Mouse (Mus musculus): ENCODE measurements around the gene Tnfrsf14. TPM values are rescaled to one million over a fixed set of nuclear protein-coding genes. Genes with fewer than 3 reads are reported as not detected.

Gene Tnfrsf14
- polyA plus RNA-seq, 1 experiment from 2014 or later = 0.14 TPM

GRCm38 (mm10) chr4:154887593-154888250, 40.6 kb downstream of the Tnfrsf14 start:
- Histone ChIP-seq H3K4me2 (no peak overlapping the region), H3K4me3 (no peak overlapping the region), H3K9me3 (replicated peaks) (no peaks in the 10 kb centered on the region), H3K36me3 (ENCODE audit: poor library complexity, severe bottlenecking) (no peaks in the 10 kb centered on the region), H3K9ac (no peak overlapping the region), H3K4me1 (no peaks in the 10 kb centered on the region), H3K27ac (no peak overlapping the region), H3K27me3 (0 out of 2 replicates have a peak, but pooled peaks cover 13% of the 10 kb centered on the region)
- no peak for ATAC-seq
- 85% methylated on average over 15 of the region's 15 CpGs for WGBS

DNA sequence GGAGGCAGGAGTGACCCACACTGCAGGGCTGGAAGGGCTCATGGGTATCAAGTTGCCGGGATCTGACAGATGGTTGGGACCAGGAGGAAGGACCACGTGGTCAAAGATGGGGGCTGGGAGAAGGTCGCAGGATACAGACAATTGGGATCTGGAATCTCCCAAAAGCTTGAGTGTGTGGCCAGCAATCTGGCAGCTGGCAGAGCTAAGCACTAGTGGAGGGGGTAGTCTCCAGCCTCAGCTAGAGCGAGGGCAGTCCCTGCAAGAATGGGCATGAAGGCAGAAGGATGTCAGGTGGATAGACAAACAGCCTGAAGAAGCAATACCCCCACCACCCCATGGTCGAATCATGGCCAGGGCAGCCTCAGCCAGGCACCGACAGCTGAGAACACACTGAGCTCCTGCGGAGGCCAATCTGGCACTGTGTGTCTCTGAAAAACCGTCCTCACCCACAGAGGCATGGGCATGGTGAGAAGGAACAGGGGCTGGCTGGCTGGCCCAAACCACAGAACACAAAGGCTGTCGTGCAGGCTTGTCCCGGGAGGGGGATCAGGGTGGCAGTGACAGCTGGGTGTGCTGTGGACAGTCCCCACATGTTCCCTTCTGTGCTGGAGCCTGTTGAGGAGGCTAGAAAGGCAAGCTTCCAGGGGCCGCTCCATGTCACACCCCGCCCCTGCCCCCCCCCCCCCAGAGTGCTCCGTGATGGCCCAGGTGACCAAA, 41.3 kb downstream of the Tnfrsf14 start:
- no peaks in the 10 kb centered on the region for H3K9me3 ChIP-seq (replicated peaks)
- no peak overlapping the region for H3K4me3 ChIP-seq
- WGBS = 75% methylated on average over 13 of the region's 13 CpGs
- no peaks in the 10 kb centered on the region for H3K4me1 ChIP-seq
- 0 out of 2 replicates have a peak, but pooled peaks cover 13% of the 10 kb centered on the region for H3K27me3 ChIP-seq
- no peak overlapping the region for H3K9ac ChIP-seq
- ATAC-seq = no peak
- H3K36me3 ChIP-seq (ENCODE audit: poor library complexity, severe bottlenecking) = no peaks in the 10 kb centered on the region
- no peak overlapping the region for H3K4me2 ChIP-seq
- no peak overlapping the region for H3K27ac ChIP-seq

DNA sequence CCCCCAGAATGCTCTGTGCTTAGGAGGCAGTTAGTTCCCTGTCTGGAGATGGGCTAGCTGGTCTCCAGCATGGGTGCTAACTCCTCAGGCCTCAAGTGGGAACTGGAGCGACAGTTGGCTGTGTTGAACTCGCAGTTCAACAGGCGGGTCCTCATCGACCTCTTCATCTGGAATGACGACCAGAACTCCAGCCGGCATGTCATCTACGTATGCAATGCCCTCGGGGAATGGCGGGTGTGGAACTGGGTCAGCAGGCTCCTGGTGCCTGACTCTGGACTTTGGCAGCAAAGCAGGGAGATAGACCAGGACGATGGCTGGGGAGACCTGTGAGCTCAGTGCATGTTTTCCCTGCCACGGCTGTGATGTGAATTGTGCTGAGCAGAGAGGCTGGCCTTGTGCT, 42.9 kb downstream of the Tnfrsf14 start:
- WGBS = 86% methylated on average over 11 of the region's 11 CpGs
- no peak overlapping the region for H3K9ac ChIP-seq
- H3K9me3 ChIP-seq (replicated peaks) = no peaks in the 10 kb centered on the region
- H3K4me2 ChIP-seq = no peak overlapping the region
- no peak overlapping the region for H3K27ac ChIP-seq
- H3K36me3 ChIP-seq (ENCODE audit: poor library complexity, severe bottlenecking) = no peaks in the 10 kb centered on the region
- peaks cover 7% of the 10 kb centered on the region; the same call in 1 of the 2 replicates for H3K27me3 ChIP-seq
- no peak for ATAC-seq
- no peak overlapping the region for H3K4me3 ChIP-seq
- H3K4me1 ChIP-seq = no peaks in the 10 kb centered on the region

GRCm38 (mm10) chr4:154882014-154882659, 46.2 kb downstream of the Tnfrsf14 start:
- Histone ChIP-seq H3K27ac (no peak overlapping the region), H3K9ac (no peak overlapping the region), H3K27me3 (peaks cover 7% of the 10 kb centered on the region; the same call in 1 of the 2 replicates), H3K4me2 (no peak overlapping the region), H3K36me3 (ENCODE audit: poor library complexity, severe bottlenecking) (no peaks in the 10 kb centered on the region), H3K4me1 (peaks cover 10% of the 10 kb centered on the region), H3K4me3 (no peak overlapping the region), H3K9me3 (replicated peaks) (no peaks in the 10 kb centered on the region)
- ATAC-seq = no peak
- WGBS = 43% methylated on average over 14 of the region's 14 CpGs

DNA sequence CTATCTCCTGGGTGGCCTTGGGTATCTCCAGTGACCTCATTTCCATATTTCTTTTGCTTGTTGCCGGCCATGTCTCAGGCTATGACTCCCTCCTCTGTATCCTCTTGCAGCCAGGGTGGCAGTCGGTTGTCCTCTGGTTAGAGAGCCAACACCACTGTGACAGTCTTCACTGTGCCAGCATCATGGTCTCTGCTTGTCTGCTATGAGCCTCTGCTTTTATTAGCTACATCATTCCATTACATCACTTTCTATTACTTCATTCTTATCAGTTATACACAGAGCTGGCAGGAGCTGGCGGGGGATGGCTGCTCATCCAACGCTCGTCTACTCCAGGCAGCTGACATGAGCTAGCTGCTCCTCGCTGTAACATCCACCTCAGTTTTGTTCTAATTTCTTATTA, 47.6 kb downstream of the Tnfrsf14 start:
- H3K9ac ChIP-seq = no peak overlapping the region
- no peak overlapping the region for H3K4me3 ChIP-seq
- H3K27me3 ChIP-seq = peaks cover 11% of the 10 kb centered on the region
- no peak for ATAC-seq
- H3K9me3 ChIP-seq (replicated peaks) = no peaks in the 10 kb centered on the region
- peaks cover 11% of the 10 kb centered on the region for H3K4me1 ChIP-seq
- H3K4me2 ChIP-seq = no peak overlapping the region
- no peak overlapping the region for H3K27ac ChIP-seq
- WGBS = 85% methylated on average over 6 of the region's 6 CpGs
- no peaks in the 10 kb centered on the region for H3K36me3 ChIP-seq (ENCODE audit: poor library complexity, severe bottlenecking)

DNA sequence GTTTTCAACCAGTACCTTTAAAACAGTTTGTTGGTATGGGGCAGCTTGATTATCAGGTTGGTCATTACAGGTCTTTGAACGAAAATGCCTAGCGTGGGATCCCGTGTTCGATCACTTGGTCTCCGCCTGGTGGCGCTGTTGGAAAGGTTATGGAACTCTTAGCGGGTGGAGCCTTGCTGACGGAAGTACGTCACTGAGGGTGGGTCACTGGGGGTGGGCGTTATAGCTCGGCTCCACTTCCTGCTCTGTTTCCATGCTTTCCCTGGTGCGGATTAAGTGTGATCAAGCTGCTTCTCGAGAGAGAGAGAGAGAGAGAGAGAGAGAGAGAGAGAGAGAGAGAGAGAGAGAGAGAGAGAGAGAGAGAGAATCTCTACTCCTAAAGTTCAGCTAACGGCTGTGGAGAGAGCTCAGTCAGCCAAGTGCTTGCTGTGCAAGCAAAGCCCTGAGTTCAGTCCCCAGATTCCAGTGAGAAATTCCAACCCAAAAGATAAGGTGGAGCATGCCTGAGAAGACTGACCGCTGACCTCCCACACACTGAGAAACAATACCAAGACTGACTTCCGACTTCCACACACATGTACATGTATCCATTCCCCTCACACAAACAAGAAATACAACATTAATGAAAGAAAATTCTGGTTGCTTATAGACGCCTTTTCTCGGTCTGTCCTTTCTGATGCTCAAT, 50.4 kb downstream of the Tnfrsf14 start:
- WGBS = 11% methylated on average over 18 of the region's 18 CpGs
- H3K4me2 ChIP-seq = peak overlapping the region; percentile 61

GRCm38 (mm10) chr4:154873186-154873585, 55.2 kb downstream of the Tnfrsf14 start:
- Histone ChIP-seq H3K4me1 (peaks cover 11% of the 10 kb centered on the region), H3K9me3 (replicated peaks) (no peaks in the 10 kb centered on the region), H3K36me3 (ENCODE audit: poor library complexity, severe bottlenecking) (no peaks in the 10 kb centered on the region), H3K27me3 (peaks cover 38% of the 10 kb centered on the region), H3K4me2 (no peak overlapping the region), H3K4me3 (no peak overlapping the region), H3K9ac (no peak overlapping the region), H3K27ac (no peak overlapping the region)
- 76% methylated on average over 6 of the region's 6 CpGs for WGBS
- no peak for ATAC-seq

More for the DNA sequence above, 50.4 kb downstream of the Tnfrsf14 start:
- H3K9ac ChIP-seq = peak overlapping the region; percentile 63
- peaks cover 11% of the 10 kb centered on the region for H3K4me1 ChIP-seq
- no peaks in the 10 kb centered on the region for H3K9me3 ChIP-seq (replicated peaks)
- H3K36me3 ChIP-seq (ENCODE audit: poor library complexity, severe bottlenecking) = no peaks in the 10 kb centered on the region
- peak; percentile 98 for ATAC-seq
- peak overlapping the region; percentile 69 for H3K27ac ChIP-seq
- peak overlapping the region; percentile 36 for H3K4me3 ChIP-seq
- H3K27me3 ChIP-seq = peaks cover 13% of the 10 kb centered on the region

Other genes starting within 250 kb of the Tnfrsf14 start
- gene Ttc34, start 91.1 kb downstream of the Tnfrsf14 start, polyA plus RNA-seq (2015; fragmentation: Nextera tagmentation; extraction: Ambion mirVana) = 0.31 and 0.45 TPM in 2 replicates
- 0.12 and 0.24 TPM in 2 replicates for gene Mmel1, start 59.0 kb downstream of the Tnfrsf14 start, polyA plus RNA-seq (2015; fragmentation: Nextera tagmentation; extraction: Ambion mirVana)
- gene Fam213b, start 29.4 kb downstream of the Tnfrsf14 start, polyA plus RNA-seq (2015; fragmentation: Nextera tagmentation; extraction: Ambion mirVana) = 29.5 and 34.1 TPM in 2 replicates
- gene Hes5, start 32.4 kb upstream of the Tnfrsf14 start, polyA plus RNA-seq (2015; fragmentation: Nextera tagmentation; extraction: Ambion mirVana) = 243 and 266 TPM in 2 replicates
- 41.1 and 45.0 TPM in 2 replicates for gene Pank4, start 35.6 kb upstream of the Tnfrsf14 start, polyA plus RNA-seq (2015; fragmentation: Nextera tagmentation; extraction: Ambion mirVana)
- gene Plch2, start 128.2 kb upstream of the Tnfrsf14 start, polyA plus RNA-seq (2015; fragmentation: Nextera tagmentation; extraction: Ambion mirVana) = 5.9 and 6.3 TPM in 2 replicates
- 18.5 and 22.8 TPM in 2 replicates for gene Pex10, start 138.5 kb upstream of the Tnfrsf14 start, polyA plus RNA-seq (2015; fragmentation: Nextera tagmentation; extraction: Ambion mirVana)
- 125 and 130 TPM in 2 replicates for gene Rer1, start 157.8 kb upstream of the Tnfrsf14 start, polyA plus RNA-seq (2015; fragmentation: Nextera tagmentation; extraction: Ambion mirVana)
- 7.4 and 9.4 TPM in 2 replicates for gene Morn1, start 158.0 kb upstream of the Tnfrsf14 start, polyA plus RNA-seq (2015; fragmentation: Nextera tagmentation; extraction: Ambion mirVana)

All from forebrain, embryonic 13.5 days (tissue).